In the genomic region with DNA sequence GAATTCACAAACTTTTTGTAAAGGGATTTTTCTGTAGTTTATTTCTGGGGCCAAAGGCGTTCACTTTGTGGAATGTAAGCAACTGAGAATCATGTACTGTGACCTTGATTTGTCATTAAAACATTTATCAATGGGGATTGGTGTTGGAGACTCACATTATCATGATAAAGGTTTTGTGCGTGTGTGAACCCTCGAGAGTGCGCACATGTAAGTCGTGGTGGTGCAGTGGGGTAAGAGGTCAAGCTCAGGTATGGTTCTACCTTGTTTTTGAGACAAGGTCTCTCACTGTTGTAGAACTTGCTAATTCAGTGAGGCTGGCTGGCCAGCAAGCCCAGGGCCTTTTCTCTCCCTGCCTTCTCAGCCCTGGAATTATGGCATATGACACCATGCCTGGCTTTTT, we compare ENCODE assay signal across 26 mouse cellular contexts.
DNase-seq lines count a peak whose midpoint lies in the region; ATAC-seq and TF ChIP-seq lines count a peak whose summit lies in the region.
"Had no signal": no experiment of that assay in that cellular context is flagged by ENCODE, and none has a peak within 500 bp of the region (broad histone marks: within the 10 kb centered on the region; RNA-seq: fewer than 3 reads in every experiment).

No protein-coding gene starts in this region.

- no peak for ATAC-seq in forebrain, embryonic 16.5 days
- no peak for ATAC-seq in midbrain, embryonic 15.5 days (replicated peaks)
- ATAC-seq: forebrain, embryonic 13.5 days; forebrain, postnatal 0 days had no signal

- WGBS in forebrain, embryonic 10.5 days, result 90% methylated on average over 5 of the region's 5 CpGs
- 77% methylated on average over 5 of the region's 5 CpGs for WGBS in forebrain, embryonic 16.5 days
- WGBS in midbrain, embryonic 10.5 days, result 82% methylated on average over 5 of the region's 5 CpGs
- 81% methylated on average over 5 of the region's 5 CpGs for WGBS in midbrain, embryonic 15.5 days
- 94% methylated on average over 5 of the region's 5 CpGs for WGBS in olfactory bulb, adult 2 months

- peak overlapping the region; percentile 46; the same call in 1 of the 2 replicates for H3K27ac ChIP-seq in forebrain, embryonic 10.5 days
- no peak overlapping the region for H3K27ac ChIP-seq in forebrain, embryonic 16.5 days (ENCODE audit: low read length)
- peak overlapping the region; percentile 91 for H3K27ac ChIP-seq in midbrain, embryonic 10.5 days (replicated peaks)
- no peak overlapping the region for H3K27ac ChIP-seq in midbrain, embryonic 15.5 days
- peak overlapping the region; percentile 7; the same call in 1 of the 2 replicates for H3K27ac ChIP-seq in olfactory bulb, adult 2 months (ENCODE audit: insufficient read depth, low read depth, low read length)
- H3K27ac ChIP-seq: gastrocnemius, adult 2 months; heart, embryonic 15.5 days; hindbrain, embryonic 15.5 days had no signal

- no peak for TF ChIP-seq CTCF in olfactory bulb, adult 2 months (IDR thresholded peaks at IDR 0.05; ENCODE audit: insufficient read depth, low read depth, low read length)

- DNase-seq in forebrain, embryonic 10.5 days (ENCODE audit: extremely low spot score, low spot score), result no peak
- DNase-seq in midbrain, embryonic 10.5 days (ENCODE audit: low spot score), result no peak
- peak; percentile 30 for DNase-seq in ZHBTc4 (ENCODE audit: low read depth, low spot score)
- no peak for DNase-seq in Muller cell, postnatal 12 days (ENCODE audit: inconsistent ontology term)
- DNase-seq: adrenal gland, postnatal 10 days; adrenal gland, postnatal 36 days; B cell, adult 2 months; cerebellum, adult 18-20 months; cerebellum, adult 9-10 months; cerebellum, postnatal 14 days; forebrain, postnatal 0 days; gastrocnemius, adult 2 months; gastrocnemius, postnatal 14 days; heart, adult 11 months; heart, postnatal 10 days; heart, postnatal 36 days had no signal

- H3K9me3 ChIP-seq in forebrain, embryonic 10.5 days, result no peaks in the 10 kb centered on the region
- no peaks in the 10 kb centered on the region for H3K9me3 ChIP-seq in forebrain, embryonic 16.5 days (ENCODE audit: control insufficient read depth, low read length)
- no peaks in the 10 kb centered on the region for H3K9me3 ChIP-seq in midbrain, embryonic 10.5 days (replicated peaks)
- H3K9me3 ChIP-seq in midbrain, embryonic 15.5 days, result no peaks in the 10 kb centered on the region
- H3K9me3 ChIP-seq: embryonic facial prominence, embryonic 12.5 days; forebrain, embryonic 13.5 days; heart, embryonic 12.5 days; heart, embryonic 15.5 days; hindbrain, embryonic 15.5 days had no signal

- peaks cover 86% of the 10 kb centered on the region for H3K4me1 ChIP-seq in forebrain, embryonic 10.5 days
- H3K4me1 ChIP-seq in forebrain, embryonic 16.5 days (replicated peaks; ENCODE audit: control insufficient read depth, insufficient read depth, low read length), result peaks cover 44% of the 10 kb centered on the region
- H3K4me1 ChIP-seq in midbrain, embryonic 10.5 days, result peaks cover 94% of the 10 kb centered on the region
- peaks cover 54% of the 10 kb centered on the region for H3K4me1 ChIP-seq in midbrain, embryonic 15.5 days
- peaks cover 33% of the 10 kb centered on the region for H3K4me1 ChIP-seq in olfactory bulb, adult 2 months (ENCODE audit: control insufficient read depth, insufficient read depth, low read length)

- H3K27me3 ChIP-seq in forebrain, embryonic 10.5 days (ENCODE audit: poor library complexity, severe bottlenecking), result peaks cover 7% of the 10 kb centered on the region; the same call in 1 of the 2 replicates
- H3K27me3 ChIP-seq in forebrain, embryonic 16.5 days (replicated peaks; ENCODE audit: control insufficient read depth, insufficient read depth, low read length), result no peaks in the 10 kb centered on the region
- H3K27me3 ChIP-seq in midbrain, embryonic 10.5 days (ENCODE audit: low read depth, poor library complexity, severe bottlenecking), result no peaks in the 10 kb centered on the region
- H3K27me3 ChIP-seq in midbrain, embryonic 15.5 days (replicated peaks), result no peaks in the 10 kb centered on the region
- H3K27me3 ChIP-seq: embryonic facial prominence, embryonic 12.5 days; forebrain, embryonic 13.5 days; heart, embryonic 15.5 days; hindbrain, embryonic 15.5 days had no signal

- no peak overlapping the region for H3K9ac ChIP-seq in forebrain, embryonic 16.5 days (replicated peaks; ENCODE audit: low read depth, low read length)
- H3K9ac ChIP-seq in midbrain, embryonic 15.5 days, result no peak overlapping the region
- H3K9ac ChIP-seq: embryonic facial prominence, embryonic 12.5 days; forebrain, embryonic 13.5 days; forebrain, postnatal 0 days; heart, embryonic 12.5 days; heart, embryonic 15.5 days; hindbrain, embryonic 15.5 days had no signal

- H3K4me3 ChIP-seq in forebrain, embryonic 10.5 days, result no peak overlapping the region
- H3K4me3 ChIP-seq in forebrain, embryonic 16.5 days (replicated peaks; ENCODE audit: low read length), result no peak overlapping the region
- H3K4me3 ChIP-seq in midbrain, embryonic 10.5 days, result no peak overlapping the region
- H3K4me3 ChIP-seq in midbrain, embryonic 15.5 days, result no peak overlapping the region
- H3K4me3 ChIP-seq in olfactory bulb, adult 2 months (ENCODE audit: insufficient read depth, low read depth, low read length), result no peak overlapping the region
- H3K4me3 ChIP-seq: embryonic facial prominence, embryonic 12.5 days; erythroblast, embryonic 14.5 days; forebrain, embryonic 13.5 days; gastrocnemius, adult 2 months; heart, embryonic 12.5 days; heart, embryonic 15.5 days; hindbrain, embryonic 15.5 days had no signal

- H3K4me2 ChIP-seq in forebrain, embryonic 16.5 days (ENCODE audit: low read length), result no peak overlapping the region
- no peak overlapping the region for H3K4me2 ChIP-seq in midbrain, embryonic 15.5 days
- H3K4me2 ChIP-seq: embryonic facial prominence, embryonic 12.5 days; forebrain, embryonic 13.5 days; heart, embryonic 12.5 days; heart, embryonic 15.5 days; hindbrain, embryonic 15.5 days had no signal

- TF ChIP-seq POLR2A in olfactory bulb, adult 2 months (IDR thresholded peaks at IDR 0.05; ENCODE audit: insufficient read depth, low read depth, low read length), result no peak

- H3K36me3 ChIP-seq in forebrain, embryonic 10.5 days (replicated peaks), result no peaks in the 10 kb centered on the region
- no peaks in the 10 kb centered on the region for H3K36me3 ChIP-seq in forebrain, embryonic 16.5 days (ENCODE audit: control insufficient read depth, insufficient read depth)
- no peaks in the 10 kb centered on the region for H3K36me3 ChIP-seq in midbrain, embryonic 10.5 days
- H3K36me3 ChIP-seq in midbrain, embryonic 15.5 days (replicated peaks), result no peaks in the 10 kb centered on the region
- H3K36me3 ChIP-seq: embryonic facial prominence, embryonic 12.5 days; G1E; heart, embryonic 12.5 days; heart, embryonic 15.5 days; hindbrain, embryonic 15.5 days had no signal

Comparison
In these comparisons a context has a peak if more than half of its experiments do, and no peak if none do; other contexts are left out.
1. H3K27ac ChIP-seq: peak in forebrain, embryonic 10.5 days (single experiment), midbrain, embryonic 10.5 days (single experiment) and olfactory bulb, adult 2 months (single experiment); none in forebrain, embryonic 16.5 days (single experiment) and midbrain, embryonic 15.5 days (single experiment).